Comparison of ENCODE assay signal across 20 mouse cellular contexts in genomic region chr2:71321486-71321885, GRCm38 (mm10). TPM values are rescaled to one million over a fixed set of nuclear protein-coding genes. Genes with fewer than 3 reads are reported as not detected.
A peak's percentile ranks its signal among the peaks of the same experiment; 100 is the strongest.
DNase-seq lines count a peak whose midpoint lies in the region; ATAC-seq lines count a peak whose summit lies in the region.
"Had no signal": no experiment of that assay in that cellular context is flagged by ENCODE, and none has a peak within 500 bp of the region (broad histone marks: within the 10 kb centered on the region; RNA-seq: fewer than 3 reads in every experiment).

No protein-coding gene starts in this region.

- peak; percentile 8 for DNase-seq in midbrain, embryonic 11.5 days (ENCODE audit: low spot score, missing footprints)
- no peak for DNase-seq in midbrain, embryonic 10.5 days (ENCODE audit: low spot score)
- peak; percentile 67 for DNase-seq in MEL-GATA-1-ER (ENCODE audit: extremely low read depth, low read depth)
- no peak for DNase-seq in adrenal gland, postnatal 4 days (ENCODE audit: low spot score in 2 of 2)
- DNase-seq in adrenal gland, postnatal 10 days = no peak
- DNase-seq: adrenal gland, adult 2 months; adrenal gland, postnatal 14 days; adrenal gland, postnatal 36 days; cerebellum, adult 11 months; cerebellum, adult 18-20 months; cerebellum, adult 8-10 months; cerebellum, adult 9-11 months; cerebellum, postnatal 14 days; cerebellum, postnatal 36 days; forebrain, postnatal 0 days had no signal

- H3K4me3 ChIP-seq in midbrain, embryonic 11.5 days (ENCODE audit: low read depth, low read length) = no peak overlapping the region
- H3K4me3 ChIP-seq in midbrain, embryonic 10.5 days = no peak overlapping the region
- H3K4me3 ChIP-seq: embryonic facial prominence, embryonic 10.5 days; embryonic facial prominence, embryonic 12.5 days; forebrain, embryonic 13.5 days; forebrain, embryonic 15.5 days had no signal

- H3K4me1 ChIP-seq in midbrain, embryonic 11.5 days (ENCODE audit: control insufficient read depth, insufficient read depth, low read length) = no peaks in the 10 kb centered on the region
- no peaks in the 10 kb centered on the region for H3K4me1 ChIP-seq in midbrain, embryonic 10.5 days
- H3K4me1 ChIP-seq: forebrain, embryonic 13.5 days; forebrain, embryonic 15.5 days had no signal

- ATAC-seq in midbrain, embryonic 11.5 days (ENCODE audit: low FRiP score) = no peak
- ATAC-seq in megakaryocyte progenitor cell, adult 5-6 weeks (replicated peaks; ENCODE audit: poor library complexity) = peak; percentile 31; the same call in 1 of the 2 replicates
- ATAC-seq: forebrain, embryonic 13.5 days; forebrain, embryonic 15.5 days; forebrain, postnatal 0 days had no signal

- H3K9me3 ChIP-seq in midbrain, embryonic 11.5 days (ENCODE audit: control insufficient read depth, low read length) = no peaks in the 10 kb centered on the region; the same call in 1 of the 2 replicates
- 0 out of 2 replicates have a peak, but pooled peaks cover 4% of the 10 kb centered on the region for H3K9me3 ChIP-seq in midbrain, embryonic 10.5 days (replicated peaks)
- H3K9me3 ChIP-seq: embryonic facial prominence, embryonic 12.5 days; forebrain, embryonic 13.5 days; forebrain, embryonic 15.5 days had no signal

- no peak overlapping the region for H3K4me2 ChIP-seq in midbrain, embryonic 11.5 days
- H3K4me2 ChIP-seq: embryonic facial prominence, embryonic 12.5 days; forebrain, embryonic 13.5 days; forebrain, embryonic 15.5 days had no signal

- H3K27me3 ChIP-seq in midbrain, embryonic 11.5 days (ENCODE audit: control insufficient read depth, insufficient read depth, low read length) = no peaks in the 10 kb centered on the region
- H3K27me3 ChIP-seq in midbrain, embryonic 10.5 days (ENCODE audit: low read depth, poor library complexity, severe bottlenecking) = no peaks in the 10 kb centered on the region
- H3K27me3 ChIP-seq: embryonic facial prominence, embryonic 12.5 days; forebrain, embryonic 13.5 days; forebrain, embryonic 15.5 days had no signal

- no peaks in the 10 kb centered on the region for H3K36me3 ChIP-seq in midbrain, embryonic 11.5 days (ENCODE audit: control insufficient read depth, insufficient read depth, low read length)
- H3K36me3 ChIP-seq in midbrain, embryonic 10.5 days = peaks cover 25% of the 10 kb centered on the region

- no peak overlapping the region for H3K9ac ChIP-seq in midbrain, embryonic 11.5 days (ENCODE audit: low read length)
- H3K9ac ChIP-seq: embryonic facial prominence, embryonic 12.5 days; forebrain, embryonic 13.5 days; forebrain, embryonic 15.5 days; forebrain, postnatal 0 days had no signal

- 88% methylated on average over 3 of the region's 3 CpGs for WGBS in midbrain, embryonic 11.5 days
- WGBS in midbrain, embryonic 10.5 days = 87% methylated on average over 3 of the region's 3 CpGs

- H3K27ac ChIP-seq in midbrain, embryonic 11.5 days (ENCODE audit: low read depth, low read length) = no peak overlapping the region
- no peak overlapping the region for H3K27ac ChIP-seq in midbrain, embryonic 10.5 days (replicated peaks)
- H3K27ac ChIP-seq: embryonic facial prominence, embryonic 10.5 days; embryonic facial prominence, embryonic 12.5 days; forebrain, embryonic 13.5 days; forebrain, embryonic 15.5 days had no signal

RNA-seq across cellular contexts. Expression of gene Slc25a12, which starts 46.1 kb away (rescaled TPM):
- 39.3 and 43.2 TPM in 2 replicates for polyA plus RNA-seq in midbrain, embryonic 11.5 days (2014; fragmentation: Nextera tagmentation; extraction: Ambion mirVana)
- 30.0 and 35.2 TPM in 2 replicates for polyA plus RNA-seq in midbrain, embryonic 10.5 days (2016; fragmentation: Nextera tagmentation; extraction: Ambion mirVana)
- 51.5 and 73.0 TPM in 2 replicates for total RNA-seq in megakaryocyte progenitor cell, adult 5-6 weeks (2015)
- total RNA-seq in megakaryocyte progenitor cell, adult 5-6 weeks (2017) = 78.3 and 79.2 TPM in 2 replicates
- total RNA-seq in adrenal gland, postnatal 4 days (2021) = 10 to 100 TPM; 81.7 to 81.8 TPM
- total RNA-seq in adrenal gland, postnatal 10 days (2021) = 10 to 100 TPM; 57.8 to 77.8 TPM

Comparison
In these comparisons a context has a peak if more than half of its experiments do, and no peak if none do; other contexts are left out.
1. DNase-seq: peak in midbrain, embryonic 11.5 days (single experiment) and MEL-GATA-1-ER (single experiment); none in midbrain, embryonic 10.5 days (single experiment), adrenal gland, postnatal 4 days (0 of 2) and adrenal gland, postnatal 10 days (single experiment).